16 mouse cellular contexts compared by ENCODE assay signal in genomic region chr7:130201020-130201419, GRCm38 (mm10).
"Had no signal": no experiment of that assay in that cellular context is flagged by ENCODE, and none has a peak within 500 bp of the region (broad histone marks: within the 10 kb centered on the region; RNA-seq: fewer than 3 reads in every experiment).

No protein-coding gene starts in this region.

- H3K36me3 ChIP-seq: intestine, embryonic 15.5 days; neural tube, embryonic 15.5 days had no signal

- H3K4me3 ChIP-seq: intestine, embryonic 15.5 days; left cerebral cortex, adult 2 months; midbrain, embryonic 10.5 days; myocyte; neural tube, embryonic 15.5 days had no signal

- H3K9me3 ChIP-seq: intestine, embryonic 15.5 days; midbrain, embryonic 10.5 days; neural tube, embryonic 15.5 days had no signal

- H3K27me3 ChIP-seq: intestine, embryonic 15.5 days; neural tube, embryonic 15.5 days had no signal

- H3K4me2 ChIP-seq: intestine, embryonic 15.5 days; neural tube, embryonic 15.5 days had no signal

- ATAC-seq: intestine, embryonic 15.5 days; lung, postnatal 0 days had no signal

- H3K9ac ChIP-seq: intestine, embryonic 15.5 days; liver, embryonic 14.5 days; neural tube, embryonic 15.5 days had no signal

- DNase-seq: kidney, adult 18-20 months; kidney, postnatal 4 days; lung, adult 18-20 months; lung, postnatal 4 days; midbrain, embryonic 14.5 days; right cerebral cortex, postnatal 4 days; spleen, adult 18-20 months; thymus, adult 18-20 months; thymus, postnatal 14 days had no signal

- H3K27ac ChIP-seq: intestine, embryonic 15.5 days; left cerebral cortex, adult 2 months; liver, embryonic 14.5 days; midbrain, embryonic 10.5 days; neural tube, embryonic 15.5 days had no signal
